Mouse (Mus musculus): ENCODE data around the gene Plcd3.

- no peak for TF ChIP-seq CTCF (IDR thresholded peaks at IDR 0.05; ENCODE audit: borderline replicate concordance, insufficient read depth, low read depth, low read length)
- no peak for TF ChIP-seq POLR2A (IDR thresholded peaks at IDR 0.05; ENCODE audit: borderline replicate concordance, insufficient read depth, low read length)
These were observed 5.7 kb downstream of the Plcd3 start for GRCm38 (mm10) chr11:103095801-103096200.
